Mouse (Mus musculus) stomach, embryonic 15.5 days (tissue): ENCODE results near the gene Rad9b. TPM values are rescaled to one million over a fixed set of nuclear protein-coding genes. Genes with fewer than 3 reads are reported as not detected.

Source experiments
- ATAC-seq: fragments of 200-750 bp; cut with Nextera tagmentation; 2 replicates; pipeline ENCODE4 v1.8.0; 2017; ENCODE audit warnings: low read depth, moderate number of reproducible peaks, moderate TSS enrichment; ENCODE audit not compliant: insufficient read depth, low FRiP score
- H3K27ac ChIP-seq: fragments of 300-500 bp; sonication (generic); 2 replicates; pipeline ENCODE4 v1.5.1; 2015; ENCODE audit warnings: mild to moderate bottlenecking, inconsistent platforms
- H3K27me3 ChIP-seq: fragments of 300-500 bp; sonication (generic); replicated peaks from 2 replicates; pipeline ENCODE4 v1.6.1; 2015; ENCODE audit warnings: inconsistent platforms
- H3K36me3 ChIP-seq: fragments of 300-500 bp; sonication (generic); 2 replicates; pipeline ENCODE4 v1.6.1; 2015; ENCODE audit warnings: inconsistent platforms
- H3K4me1 ChIP-seq: fragments of 300-500 bp; sonication (generic); 2 replicates; pipeline ENCODE4 v1.6.1; 2015; ENCODE audit warnings: inconsistent platforms
- H3K4me2 ChIP-seq: fragments of 300-500 bp; sonication (generic); 2 replicates; pipeline ENCODE4 v1.6.1; 2015; ENCODE audit warnings: mild to moderate bottlenecking, inconsistent platforms
- H3K4me3 ChIP-seq: fragments of 300-500 bp; sonication (generic); replicated peaks from 2 replicates; pipeline ENCODE4 v1.5.1; 2015; ENCODE audit warnings: inconsistent platforms
- H3K9ac ChIP-seq: fragments of 300-500 bp; sonication (generic); 2 replicates; pipeline ENCODE4 v1.6.1; 2015; ENCODE audit warnings: inconsistent platforms
- H3K9me3 ChIP-seq: fragments of 300-500 bp; sonication (generic); 2 replicates; pipeline ENCODE4 v1.6.1; 2016; ENCODE audit warnings: inconsistent platforms
- WGBS: fragments of 180-500 bp; shearing (Covaris S2); methylation state at CpG from one replicate; pipeline ENCODE4 v1.1.7; 2015; 5-methylcytosine and 5-hydroxymethylcytosine counted together
- polyA plus RNA-seq: library from polyadenylated mRNA; unstranded; fragments of >200 nt; fragmentation: Nextera tagmentation; extraction: Ambion mirVana; gene quantifications from 2 replicates; pipeline ENCODE4 v1.2.1, GENCODE M21; 2015

Gene Rad9b
- polyA plus RNA-seq, 1 experiment from 2014 or later, result 11.4 TPM

- under 1% methylated on average over 39 of the region's 39 CpGs for WGBS
Observed at GRCm38 (mm10) chr5:122391786-122392180, 37.8 kb upstream of the Rad9b start, which contains the start of gene Arpc3. TSS of gene Arpc3 (plus strand) at chr5:122391878.

GRCm38 (mm10) chr5:122391178-122391785 is 37.2 kb upstream of the Rad9b start:
- 47% methylated on average over 15 of the region's 16 CpGs for WGBS
- Histone ChIP-seq H3K4me2 (peak overlapping the region; percentile 34), H3K4me3 (peak overlapping the region; percentile 90), H3K9ac (no peak overlapping the region), H3K9me3 (no peaks in the 10 kb centered on the region), H3K27ac (no peak overlapping the region), H3K27me3 (no peaks in the 10 kb centered on the region), H3K36me3 (no peaks in the 10 kb centered on the region), H3K4me1 (peaks cover 7% of the 10 kb centered on the region; the same call in 1 of the 2 replicates)
- no peak for ATAC-seq

More at GRCm38 (mm10) chr5:122391786-122392180, 37.8 kb upstream of the Rad9b start, which contains the start of gene Arpc3:
- Histone ChIP-seq H3K27me3 (no peaks in the 10 kb centered on the region), H3K4me3 (peak within 1 kb of the TSS; percentile 90), H3K27ac (peak within 1 kb of the TSS; percentile 61; the same call in 1 of the 2 replicates), H3K4me1 (peaks cover 7% of the 10 kb centered on the region; the same call in 1 of the 2 replicates), H3K9me3 (no peaks in the 10 kb centered on the region), H3K9ac (peak within 1 kb of the TSS; percentile 88), H3K4me2 (peak within 1 kb of the TSS; percentile 77), H3K36me3 (no peaks in the 10 kb centered on the region)
- ATAC-seq, result peak; percentile 89

GRCm38 (mm10) chr5:122390671-122391070 is 36.6 kb upstream of the Rad9b start:
- Histone ChIP-seq H3K9me3 (no peaks in the 10 kb centered on the region), H3K27ac (no peak overlapping the region), H3K4me1 (peaks cover 7% of the 10 kb centered on the region; the same call in 1 of the 2 replicates), H3K27me3 (no peaks in the 10 kb centered on the region), H3K9ac (no peak overlapping the region), H3K4me3 (no peak overlapping the region), H3K4me2 (no peak overlapping the region), H3K36me3 (no peaks in the 10 kb centered on the region)
- ATAC-seq, result no peak

- ATAC-seq, result no peak
- 85% methylated on average over 5 of the region's 5 CpGs for WGBS
- Histone ChIP-seq H3K4me1 (peaks cover 7% of the 10 kb centered on the region; the same call in 1 of the 2 replicates), H3K4me3 (no peak overlapping the region), H3K27ac (no peak overlapping the region), H3K9me3 (no peaks in the 10 kb centered on the region), H3K27me3 (no peaks in the 10 kb centered on the region), H3K9ac (no peak overlapping the region), H3K4me2 (no peak overlapping the region), H3K36me3 (no peaks in the 10 kb centered on the region)
Observed at GRCm38 (mm10) chr5:122390006-122390405, 36.0 kb upstream of the Rad9b start.

GRCm38 (mm10) chr5:122379374-122380155 is 25.5 kb upstream of the Rad9b start:
- peak; percentile 58; the same call in 1 of the 2 replicates for ATAC-seq
- H3K4me1 ChIP-seq, result no peaks in the 10 kb centered on the region
- H3K36me3 ChIP-seq, result peaks cover 27% of the 10 kb centered on the region
- no peak overlapping the region for H3K9ac ChIP-seq
- H3K4me2 ChIP-seq, result no peak overlapping the region
- H3K27ac ChIP-seq, result no peak overlapping the region
- H3K4me3 ChIP-seq, result no peak overlapping the region
- no peaks in the 10 kb centered on the region for H3K9me3 ChIP-seq
- H3K27me3 ChIP-seq, result no peaks in the 10 kb centered on the region
- 50% methylated on average over 11 of the region's 11 CpGs for WGBS

GRCm38 (mm10) chr5:122378171-122378570 is 24.1 kb upstream of the Rad9b start:
- Histone ChIP-seq H3K9ac (no peak overlapping the region), H3K4me1 (peaks cover 3% of the 10 kb centered on the region; the same call in 1 of the 2 replicates), H3K4me2 (no peak overlapping the region), H3K4me3 (no peak overlapping the region), H3K27me3 (no peaks in the 10 kb centered on the region), H3K27ac (no peak overlapping the region), H3K36me3 (peaks cover 27% of the 10 kb centered on the region), H3K9me3 (no peaks in the 10 kb centered on the region)
- 94% methylated on average over 12 of the region's 12 CpGs for WGBS
- ATAC-seq, result no peak

GRCm38 (mm10) chr5:122377101-122377833 is 23.2 kb upstream of the Rad9b start:
- Histone ChIP-seq H3K9ac (no peak overlapping the region), H3K4me2 (no peak overlapping the region), H3K27ac (no peak overlapping the region), H3K4me1 (peaks cover 3% of the 10 kb centered on the region; the same call in 1 of the 2 replicates), H3K27me3 (no peaks in the 10 kb centered on the region), H3K9me3 (no peaks in the 10 kb centered on the region), H3K4me3 (no peak overlapping the region), H3K36me3 (peaks cover 27% of the 10 kb centered on the region)
- no peak for ATAC-seq
- 89% methylated on average over 4 of the region's 4 CpGs for WGBS

- peak overlapping the region; percentile 42 for H3K9ac ChIP-seq
- H3K4me2 ChIP-seq, result peak overlapping the region; percentile 66
- H3K27me3 ChIP-seq, result no peaks in the 10 kb centered on the region
- no peaks in the 10 kb centered on the region for H3K9me3 ChIP-seq
- 11% methylated on average over 5 of the region's 5 CpGs for WGBS
- peaks cover 7% of the 10 kb centered on the region for H3K36me3 ChIP-seq
- H3K27ac ChIP-seq, result peak overlapping the region; percentile 83
- peaks cover 7% of the 10 kb centered on the region for H3K4me1 ChIP-seq
- ATAC-seq, result no peak
- peak overlapping the region; percentile 57 for H3K4me3 ChIP-seq
Observed at GRCm38 (mm10) chr5:122372878-122373277, 18.8 kb upstream of the Rad9b start.

- WGBS, result under 1% methylated on average over 53 of the region's 53 CpGs
- peak; percentile 94 for ATAC-seq
Observed at GRCm38 (mm10) chr5:122372192-122372769, 18.2 kb upstream of the Rad9b start, which contains the start of gene Fam216a. TSS of gene Fam216a (minus strand) at chr5:122372364.

GRCm38 (mm10) chr5:122371591-122372191 is 17.7 kb upstream of the Rad9b start, which contains the start of gene Gpn3:
TSS of gene Gpn3 (plus strand) at chr5:122371876.
- 2% methylated on average over 27 of the region's 46 CpGs for WGBS
- Histone ChIP-seq H3K9me3 (no peaks in the 10 kb centered on the region), H3K9ac (peak within 1 kb of the TSS; percentile 59), H3K27me3 (no peaks in the 10 kb centered on the region), H3K4me2 (peak within 1 kb of the TSS; percentile 81), H3K4me1 (peaks cover 7% of the 10 kb centered on the region), H3K36me3 (peaks cover 16% of the 10 kb centered on the region), H3K4me3 (peak within 1 kb of the TSS; percentile 57), H3K27ac (peak within 1 kb of the TSS; percentile 95)
- peak; percentile 64 for ATAC-seq

More at GRCm38 (mm10) chr5:122372192-122372769, 18.2 kb upstream of the Rad9b start, which contains the start of gene Fam216a:
- Histone ChIP-seq H3K4me1 (peaks cover 7% of the 10 kb centered on the region), H3K27me3 (no peaks in the 10 kb centered on the region), H3K4me2 (peak within 1 kb of the TSS; percentile 81), H3K27ac (peak within 1 kb of the TSS; percentile 95), H3K4me3 (peak within 1 kb of the TSS; percentile 57), H3K36me3 (peaks cover 12% of the 10 kb centered on the region), H3K9me3 (no peaks in the 10 kb centered on the region), H3K9ac (peak within 1 kb of the TSS; percentile 59)
